Mouse (Mus musculus) stomach, embryonic 14.5 days (tissue): ENCODE measurements around the gene Dcst1. TPM values are rescaled to one million over a fixed set of nuclear protein-coding genes. Genes with fewer than 3 reads are reported as not detected.

Source experiments
- ATAC-seq: fragments of 200-750 bp; cut with Nextera tagmentation; 2 replicates; pipeline ENCODE4 v1.8.0; 2017; ENCODE audit warnings: low read depth, moderate TSS enrichment; ENCODE audit not compliant: insufficient number of reproducible peaks, insufficient read depth, low FRiP score
- H3K27ac ChIP-seq: fragments of 300-500 bp; sonication (generic); 2 replicates; pipeline ENCODE4 v1.5.1; 2014; ENCODE audit warnings: mild to moderate bottlenecking, low read length, moderate library complexity, mixed read lengths
- H3K27me3 ChIP-seq: fragments of 300-500 bp; sonication (generic); 2 replicates; pipeline ENCODE4 v1.6.1; 2014; ENCODE audit warnings: low read length, control low read depth, mixed read lengths; ENCODE audit not compliant: control insufficient read depth, insufficient read depth
- H3K36me3 ChIP-seq: fragments of 300-500 bp; sonication (generic); 2 replicates; pipeline ENCODE4 v1.6.1; 2014; ENCODE audit warnings: mild to moderate bottlenecking, control low read depth, low read length, moderate library complexity, mixed read lengths; ENCODE audit not compliant: control insufficient read depth, insufficient read depth
- H3K4me1 ChIP-seq: fragments of 300-500 bp; sonication (generic); 2 replicates; pipeline ENCODE4 v1.6.1; 2014; ENCODE audit warnings: low read length, control low read depth, mixed read lengths; ENCODE audit not compliant: control insufficient read depth, insufficient read depth
- H3K4me2 ChIP-seq: fragments of 300-500 bp; sonication (generic); replicated peaks from 2 replicates; pipeline ENCODE4 v1.6.1; 2014; ENCODE audit warnings: low read depth, low read length, control low read depth
- H3K4me3 ChIP-seq: fragments of 300-500 bp; sonication (generic); 2 replicates; pipeline ENCODE4 v1.5.1; 2014; ENCODE audit warnings: low read depth, low read length, control low read depth
- H3K9ac ChIP-seq: fragments of 300-500 bp; sonication (generic); replicated peaks from 2 replicates; pipeline ENCODE4 v1.6.1; 2014; ENCODE audit warnings: low read depth, mild to moderate bottlenecking, control low read depth, low read length, moderate library complexity, mixed read lengths
- H3K9me3 ChIP-seq: fragments of 300-500 bp; sonication (generic); 2 replicates; pipeline ENCODE4 v1.6.1; 2016; ENCODE audit warnings: low read depth, low read length, control low read depth; ENCODE audit not compliant: control insufficient read depth
- WGBS: fragments of 180-500 bp; shearing (Covaris S2); extraction: QIAGEN DNeasy Blood & Tissue Kit; methylation state at CpG from one replicate; pipeline ENCODE4 v1.1.7; 2014; 5-methylcytosine and 5-hydroxymethylcytosine counted together
- polyA plus RNA-seq: library from polyadenylated mRNA; unstranded; fragments of >200 nt; fragmentation: Nextera tagmentation; extraction: Ambion mirVana; gene quantifications from 2 replicates; pipeline ENCODE4 v1.2.1, GENCODE M21; 2014

Gene Dcst1
- polyA plus RNA-seq, 1 experiment from 2014 or later, result 0.55 TPM

DNA sequence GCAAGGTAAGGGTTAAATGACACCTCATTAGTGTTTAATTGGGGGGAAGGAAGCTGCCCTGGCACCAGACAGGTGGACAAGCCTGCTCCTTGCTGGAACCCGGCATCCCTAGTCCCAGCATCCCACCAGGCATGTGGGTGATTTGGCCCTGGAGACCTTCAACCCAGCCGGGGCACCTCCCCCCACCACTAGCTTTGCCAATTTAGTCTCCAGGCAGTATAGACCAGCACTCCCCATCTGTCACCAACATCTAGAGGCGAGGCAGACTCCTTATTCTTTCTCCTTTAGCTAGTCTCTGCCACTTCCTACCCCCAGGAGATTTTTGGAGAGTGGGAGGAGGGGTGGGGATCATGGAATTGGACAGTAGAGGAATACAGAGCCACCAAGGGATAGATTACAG, 34.7 kb downstream of the Dcst1 start:
- no peak for ATAC-seq
- no peaks in the 10 kb centered on the region for H3K27me3 ChIP-seq
- no peak overlapping the region for H3K27ac ChIP-seq
- H3K36me3 ChIP-seq, result peaks cover 19% of the 10 kb centered on the region; the same call in 1 of the 2 replicates
- H3K4me3 ChIP-seq, result no peak overlapping the region
- no peak overlapping the region for H3K9ac ChIP-seq
- peaks cover 13% of the 10 kb centered on the region for H3K4me1 ChIP-seq
- H3K4me2 ChIP-seq, result no peak overlapping the region
- WGBS, result 53% methylated on average over 3 of the region's 3 CpGs
- H3K9me3 ChIP-seq, result no peaks in the 10 kb centered on the region

GRCm38 (mm10) chr3:89328623-89329022, 36.4 kb downstream of the Dcst1 start:
- Histone ChIP-seq H3K27ac (no peak overlapping the region), H3K4me2 (no peak overlapping the region)
- ATAC-seq, result no peak

GRCm38 (mm10) chr3:89327371-89327870, 37.6 kb downstream of the Dcst1 start:
- H3K36me3 ChIP-seq, result no peaks in the 10 kb centered on the region
- H3K4me3 ChIP-seq, result no peak overlapping the region
- H3K4me2 ChIP-seq, result no peak overlapping the region
- no peak for ATAC-seq
- no peak overlapping the region for H3K27ac ChIP-seq
- H3K27me3 ChIP-seq, result no peaks in the 10 kb centered on the region
- 25% methylated on average over 9 of the region's 9 CpGs for WGBS
- no peaks in the 10 kb centered on the region for H3K9me3 ChIP-seq
- no peak overlapping the region for H3K9ac ChIP-seq
- H3K4me1 ChIP-seq, result peaks cover 7% of the 10 kb centered on the region

More at GRCm38 (mm10) chr3:89328623-89329022, 36.4 kb downstream of the Dcst1 start:
- Histone ChIP-seq H3K27me3 (no peaks in the 10 kb centered on the region), H3K9me3 (no peaks in the 10 kb centered on the region), H3K4me3 (no peak overlapping the region), H3K4me1 (peaks cover 13% of the 10 kb centered on the region), H3K9ac (no peak overlapping the region), H3K36me3 (peaks cover 8% of the 10 kb centered on the region; the same call in 1 of the 2 replicates)
- WGBS, result 23% methylated on average over 4 of the region's 4 CpGs

DNA sequence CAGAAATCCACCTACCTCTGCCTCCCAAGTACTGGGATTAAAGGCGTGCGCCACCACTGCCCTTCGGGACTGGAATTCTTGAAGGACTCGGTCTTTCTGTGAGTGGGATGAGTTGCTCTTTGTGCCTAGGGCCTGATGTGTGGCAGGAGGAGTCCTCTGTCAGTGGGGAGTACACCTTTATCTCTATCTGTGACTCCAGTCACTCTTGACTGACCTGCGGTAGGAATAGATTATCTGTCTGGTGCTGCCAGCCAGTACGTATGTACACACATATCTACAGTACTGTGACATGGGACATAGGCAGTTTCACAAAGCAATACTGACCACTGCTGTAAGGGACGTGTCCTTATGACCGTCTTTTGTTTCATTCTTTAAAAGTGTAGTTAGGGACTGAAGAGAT, 39.2 kb downstream of the Dcst1 start:
- WGBS, result 93% methylated on average over 8 of the region's 8 CpGs
- H3K36me3 ChIP-seq, result no peaks in the 10 kb centered on the region
- peaks cover 21% of the 10 kb centered on the region for H3K4me1 ChIP-seq
- no peaks in the 10 kb centered on the region for H3K9me3 ChIP-seq
- ATAC-seq, result no peak
- no peaks in the 10 kb centered on the region for H3K27me3 ChIP-seq
- no peak overlapping the region for H3K9ac ChIP-seq
- H3K4me2 ChIP-seq, result no peak overlapping the region
- H3K27ac ChIP-seq, result no peak overlapping the region
- H3K4me3 ChIP-seq, result no peak overlapping the region

GRCm38 (mm10) chr3:89322514-89323165, 42.4 kb downstream of the Dcst1 start, which contains the start of gene Efna3:
Efna3 (minus strand) TSS chr3:89322965.
- Histone ChIP-seq H3K4me2 (peak within 1 kb of the TSS; percentile 89), H3K27me3 (peaks cover 15% of the 10 kb centered on the region; the same call in 1 of the 2 replicates), H3K9ac (peak within 1 kb of the TSS; percentile 41), H3K36me3 (no peaks in the 10 kb centered on the region), H3K4me1 (peaks cover 39% of the 10 kb centered on the region), H3K9me3 (no peaks in the 10 kb centered on the region), H3K27ac (no peak within 1 kb of the TSS), H3K4me3 (peak within 1 kb of the TSS; percentile 52)
- ATAC-seq, result peak; percentile 35; the same call in 1 of the 2 replicates
- under 1% methylated on average over 53 of the region's 53 CpGs for WGBS

- 2% methylated on average over 14 of the region's 14 CpGs for WGBS
- Histone ChIP-seq H3K36me3 (no peaks in the 10 kb centered on the region), H3K27me3 (peaks cover 15% of the 10 kb centered on the region; the same call in 1 of the 2 replicates), H3K4me2 (peak overlapping the region; percentile 89), H3K9me3 (no peaks in the 10 kb centered on the region), H3K27ac (no peak overlapping the region), H3K9ac (peak overlapping the region; percentile 41), H3K4me1 (peaks cover 35% of the 10 kb centered on the region), H3K4me3 (peak overlapping the region; percentile 52)
- no peak for ATAC-seq
Measured at GRCm38 (mm10) chr3:89322131-89322500, 42.9 kb downstream of the Dcst1 start.

GRCm38 (mm10) chr3:89321183-89322130, 43.6 kb downstream of the Dcst1 start:
- 0% methylated on average over 60 of the region's 66 CpGs for WGBS
- Histone ChIP-seq H3K4me3 (peak overlapping the region; percentile 52), H3K9ac (peak overlapping the region; percentile 37; the same call in 1 of the 2 replicates), H3K27me3 (peaks cover 15% of the 10 kb centered on the region; the same call in 1 of the 2 replicates), H3K36me3 (no peaks in the 10 kb centered on the region), H3K27ac (no peak overlapping the region), H3K4me1 (peaks cover 40% of the 10 kb centered on the region), H3K9me3 (no peaks in the 10 kb centered on the region), H3K4me2 (peak overlapping the region; percentile 89)
- no peak; the same call in 1 of the 2 replicates for ATAC-seq

GRCm38 (mm10) chr3:89320581-89321182, 44.4 kb downstream of the Dcst1 start:
- under 1% methylated on average over 36 of the region's 41 CpGs for WGBS
- Histone ChIP-seq H3K9me3 (no peaks in the 10 kb centered on the region), H3K27me3 (peaks cover 15% of the 10 kb centered on the region; the same call in 1 of the 2 replicates), H3K4me1 (peaks cover 48% of the 10 kb centered on the region), H3K4me3 (peak overlapping the region; percentile 52), H3K4me2 (peak overlapping the region; percentile 89), H3K9ac (peak overlapping the region; percentile 37; the same call in 1 of the 2 replicates), H3K36me3 (no peaks in the 10 kb centered on the region), H3K27ac (0 out of 2 replicates have a peak overlapping the region, but pooled peaks have one; percentile 27)
- no peak for ATAC-seq
